Mouse (Mus musculus) olfactory bulb, adult 2 months (tissue): ENCODE results near the gene Gucd1.

Source experiments
- CTCF ChIP-seq: fragments of 200-500 bp; IDR thresholded peaks from 2 replicates; pipeline ENCODE4 v1.5.1; 2012; ENCODE audit warnings: low read depth, mild to moderate bottlenecking, low read length, moderate library complexity; ENCODE audit not compliant: insufficient read depth
- POLR2A ChIP-seq: fragments of 200-500 bp; IDR thresholded peaks from 2 replicates; pipeline ENCODE4 v1.6.1; 2012; ENCODE audit warnings: mild to moderate bottlenecking, low read depth, low read length, moderate library complexity; ENCODE audit not compliant: insufficient read depth

DNA sequence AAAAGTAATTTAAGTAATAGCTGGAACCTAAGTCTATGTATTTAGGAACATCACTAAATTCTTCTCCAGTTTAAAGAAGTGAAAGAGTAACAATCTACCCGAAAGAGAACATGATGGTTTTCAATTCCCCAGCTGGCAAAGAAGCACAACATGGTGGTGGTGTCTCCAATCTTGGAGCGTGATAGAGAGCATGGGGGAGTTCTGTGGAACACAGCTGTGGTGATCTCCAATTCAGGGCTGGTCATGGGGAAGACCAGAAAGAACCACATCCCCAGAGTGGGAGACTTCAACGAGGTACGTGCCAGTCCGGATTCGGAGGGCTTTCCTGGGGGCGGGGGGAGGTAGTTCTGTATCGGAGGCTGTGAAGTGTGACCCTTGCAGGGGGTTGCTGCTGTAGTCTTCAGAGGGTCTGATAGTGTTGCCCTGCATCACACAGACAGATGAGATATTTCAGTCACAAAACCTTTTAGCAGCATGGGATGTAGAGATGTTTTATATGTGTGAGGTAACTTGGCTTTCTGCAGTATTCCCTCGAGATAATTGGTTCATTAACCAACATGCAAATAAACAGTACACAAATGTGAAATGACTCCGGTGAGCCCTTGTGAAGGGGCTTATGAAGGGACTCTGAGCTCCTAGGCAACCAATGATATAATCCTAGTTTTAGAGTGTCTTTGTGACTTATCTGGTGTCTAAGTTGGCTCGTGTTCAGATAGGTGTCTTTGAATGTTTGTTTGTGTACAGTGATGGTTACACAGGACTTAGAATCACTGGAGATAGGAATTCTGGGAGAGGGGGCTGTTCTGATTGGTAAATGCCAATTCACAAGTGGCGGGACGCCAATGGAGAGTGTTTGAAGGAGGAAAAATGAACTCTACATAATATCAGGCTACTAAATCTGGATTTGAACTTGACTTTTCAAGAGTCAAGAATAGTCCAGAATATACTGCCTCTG, 89.4 kb downstream of the Gucd1 start:
- no peak for TF ChIP-seq CTCF
- TF ChIP-seq POLR2A, result no peak
